Mouse (Mus musculus) gastrocnemius, postnatal 36 days (tissue): Measurements from ENCODE around the gene Foxn3. TPM values are rescaled to one million over a fixed set of nuclear protein-coding genes. Genes with fewer than 3 reads are reported as not detected.

ENCODE experiments used
- DNase-seq, 2 experiments: peaks; one replicate each; pipeline ENCODE4 v3.0.0; 2022
- intact Hi-C: fragments of 180-260 bp; cut with DNase I; formaldehyde crosslinking; loops from one replicate; pipeline ENCODE4 v1.15.1; 2025
- total RNA-seq, 2 experiments: library from RNA; stranded (reverse); gene quantifications; 2 replicates each; pipeline ENCODE4 v1.2.3; 2021

Foxn3 gene
- total RNA-seq, 2 experiments from 2014 or later: 164 to 192 TPM

- DNase-seq: no peak
- intact Hi-C loops: no loop called here
These were observed 283.1 kb downstream of the Foxn3 start for GRCm38 (mm10) chr12:99280291-99280690.

GRCm38 (mm10) chr12:99279426-99279825, 284.0 kb downstream of the Foxn3 start:
- intact Hi-C loops: no loop called here
- no peak for DNase-seq

- no peak for DNase-seq
- intact Hi-C loops: no loop called here
These were observed 288.8 kb downstream of the Foxn3 start for GRCm38 (mm10) chr12:99274589-99274988.

- intact Hi-C loops: no loop called here
- peak in 1 of 2 experiments; percentile 47 for DNase-seq
These were observed 294.0 kb downstream of the Foxn3 start for GRCm38 (mm10) chr12:99269396-99269795.

- intact Hi-C loops: no loop called here
- no peak for DNase-seq
These were observed 294.4 kb downstream of the Foxn3 start for GRCm38 (mm10) chr12:99268954-99269353.

GRCm38 (mm10) chr12:99267732-99268131, 295.6 kb downstream of the Foxn3 start:
- DNase-seq: no peak
- intact Hi-C loops: no loop called here

- intact Hi-C loops: no loop called here
- no peak for DNase-seq
These were observed 296.9 kb downstream of the Foxn3 start for GRCm38 (mm10) chr12:99266434-99266833.

GRCm38 (mm10) chr12:99265777-99266176, 297.6 kb downstream of the Foxn3 start:
- intact Hi-C loops: no loop called here
- DNase-seq: no peak

- DNase-seq: no peak
- intact Hi-C loops: no loop called here
These were observed 299.0 kb downstream of the Foxn3 start for GRCm38 (mm10) chr12:99264386-99264785.

- DNase-seq: no peak
- intact Hi-C loops: no loop called here
These were observed 299.6 kb downstream of the Foxn3 start for GRCm38 (mm10) chr12:99263592-99264335.

GRCm38 (mm10) chr12:99262840-99263239, 300.5 kb downstream of the Foxn3 start:
- intact Hi-C loops: no loop called here

GRCm38 (mm10) chr12:99262066-99262599, 301.2 kb downstream of the Foxn3 start:
- no peak for DNase-seq
- intact Hi-C loops: no loop called here

More at GRCm38 (mm10) chr12:99262840-99263239, 300.5 kb downstream of the Foxn3 start:
- DNase-seq: no peak

GRCm38 (mm10) chr12:99260171-99260570, 303.2 kb downstream of the Foxn3 start:
- intact Hi-C loops: no loop called here
- no peak for DNase-seq

GRCm38 (mm10) chr12:99257570-99257969, 305.8 kb downstream of the Foxn3 start:
- no peak for DNase-seq
- intact Hi-C loops: no loop called here

GRCm38 (mm10) chr12:99256997-99257396, 306.4 kb downstream of the Foxn3 start:
- intact Hi-C loops: no loop called here
- no peak for DNase-seq

- no peak for DNase-seq
- intact Hi-C loops: no loop called here
These were observed 306.9 kb downstream of the Foxn3 start for GRCm38 (mm10) chr12:99256463-99256862.

- no peak for DNase-seq
- intact Hi-C loops: no loop called here
These were observed 308.9 kb downstream of the Foxn3 start for GRCm38 (mm10) chr12:99254436-99254835.

- DNase-seq: no peak
- intact Hi-C loops: no loop called here
These were observed 309.8 kb downstream of the Foxn3 start for GRCm38 (mm10) chr12:99253562-99253961.

GRCm38 (mm10) chr12:99248606-99249005, 314.8 kb downstream of the Foxn3 start:
- intact Hi-C loops: no loop called here
- no peak for DNase-seq

GRCm38 (mm10) chr12:99247939-99248338, 315.4 kb downstream of the Foxn3 start:
- intact Hi-C loops: no loop called here
- no peak for DNase-seq

GRCm38 (mm10) chr12:99246984-99247746, 316.2 kb downstream of the Foxn3 start:
- DNase-seq: no peak
- intact Hi-C loops: no loop called here

GRCm38 (mm10) chr12:99244673-99245072, 318.7 kb downstream of the Foxn3 start:
- intact Hi-C loops: no loop called here
- no peak for DNase-seq
